Mouse (Mus musculus): ENCODE data around the gene Fam131a. TPM values are rescaled to one million over a fixed set of nuclear protein-coding genes. Genes with fewer than 3 reads are reported as not detected.

Gene Fam131a
- polyA plus RNA-seq, 1 experiment, result 7.1 TPM

DNA sequence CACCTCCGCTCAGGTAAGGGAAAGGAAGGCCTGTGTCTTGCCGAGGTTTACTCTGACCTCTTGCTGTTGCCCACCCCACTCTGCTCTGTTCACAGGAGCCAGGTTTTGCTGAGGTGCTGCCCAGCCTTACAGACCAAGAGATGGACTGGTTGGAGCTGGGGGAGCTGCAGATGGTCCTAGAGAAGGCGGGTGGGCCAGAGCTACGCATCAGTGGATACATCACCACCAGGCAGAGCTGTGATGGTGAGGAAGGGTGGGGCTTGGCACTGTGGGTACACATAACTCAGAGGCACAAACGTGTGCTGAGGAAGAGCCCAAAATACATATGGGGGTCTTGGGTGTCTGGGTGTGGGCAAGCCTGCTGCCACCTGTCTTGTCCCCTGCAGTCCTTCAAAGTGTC is 42.6 kb downstream of the Fam131a start:
- no peak overlapping the region for H3K4me3 ChIP-seq (ENCODE audit: low read depth, low read length)
- H3K27me3 ChIP-seq (ENCODE audit: control insufficient read depth, insufficient read depth, low read length, poor library complexity, severe bottlenecking), result peaks cover 3% of the 10 kb centered on the region; the same call in 1 of the 2 replicates
- H3K9ac ChIP-seq (ENCODE audit: low read depth, poor library complexity, severe bottlenecking), result no peak overlapping the region
- no peaks in the 10 kb centered on the region for H3K36me3 ChIP-seq (ENCODE audit: control insufficient read depth, insufficient read depth, low read length, poor library complexity, severe bottlenecking)
- H3K9me3 ChIP-seq (replicated peaks; ENCODE audit: control insufficient read depth, insufficient read depth, low read length, poor library complexity, severe bottlenecking), result no peaks in the 10 kb centered on the region
- TF ChIP-seq EP300 (IDR thresholded peaks at IDR 0.05; ENCODE audit: insufficient read depth, low read depth, low read length) (no peak), POLR2A (IDR thresholded peaks at IDR 0.05; ENCODE audit: insufficient read depth, low read length) (no peak), CTCF (IDR thresholded peaks at IDR 0.05; ENCODE audit: low read depth, low read length) (no peak)
- H3K4me1 ChIP-seq (ENCODE audit: control insufficient read depth, insufficient read depth, low read length), result peaks cover 2% of the 10 kb centered on the region
- no peak overlapping the region for H3K27ac ChIP-seq (ENCODE audit: insufficient read depth, low read length)

DNA sequence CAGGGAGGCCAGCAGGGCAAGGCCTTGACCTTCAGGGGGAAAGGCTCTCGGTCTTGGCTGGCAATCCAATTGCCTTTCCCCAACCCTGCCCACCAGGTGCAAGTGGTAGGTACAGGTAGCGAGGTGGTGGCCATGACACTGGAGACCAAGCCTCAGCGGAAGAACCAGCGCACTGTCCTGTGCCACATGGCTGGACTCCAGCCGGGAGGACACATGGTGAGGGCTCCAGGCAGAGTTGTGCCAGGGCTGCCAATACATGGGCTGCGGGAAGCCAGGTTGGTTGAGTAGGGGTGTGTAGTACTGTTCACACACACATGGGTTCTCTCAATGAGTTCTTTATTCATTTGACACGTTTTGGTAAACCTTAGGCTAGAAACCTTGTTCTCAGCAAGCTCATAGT is 43.1 kb downstream of the Fam131a start:
- Histone ChIP-seq H3K9me3 (replicated peaks; ENCODE audit: control insufficient read depth, insufficient read depth, low read length, poor library complexity, severe bottlenecking) (no peaks in the 10 kb centered on the region), H3K4me3 (ENCODE audit: low read depth, low read length) (no peak overlapping the region), H3K27ac (ENCODE audit: insufficient read depth, low read length) (no peak overlapping the region), H3K27me3 (ENCODE audit: control insufficient read depth, insufficient read depth, low read length, poor library complexity, severe bottlenecking) (peaks cover 3% of the 10 kb centered on the region; the same call in 1 of the 2 replicates), H3K9ac (ENCODE audit: low read depth, poor library complexity, severe bottlenecking) (no peak overlapping the region), H3K4me1 (ENCODE audit: control insufficient read depth, insufficient read depth, low read length) (peaks cover 2% of the 10 kb centered on the region), H3K36me3 (ENCODE audit: control insufficient read depth, insufficient read depth, low read length, poor library complexity, severe bottlenecking) (no peaks in the 10 kb centered on the region)
- no peak for TF ChIP-seq EP300 (IDR thresholded peaks at IDR 0.05; ENCODE audit: insufficient read depth, low read depth, low read length)
- TF ChIP-seq CTCF (IDR thresholded peaks at IDR 0.05; ENCODE audit: low read depth, low read length), result no peak
- no peak for TF ChIP-seq POLR2A (IDR thresholded peaks at IDR 0.05; ENCODE audit: insufficient read depth, low read length)

DNA sequence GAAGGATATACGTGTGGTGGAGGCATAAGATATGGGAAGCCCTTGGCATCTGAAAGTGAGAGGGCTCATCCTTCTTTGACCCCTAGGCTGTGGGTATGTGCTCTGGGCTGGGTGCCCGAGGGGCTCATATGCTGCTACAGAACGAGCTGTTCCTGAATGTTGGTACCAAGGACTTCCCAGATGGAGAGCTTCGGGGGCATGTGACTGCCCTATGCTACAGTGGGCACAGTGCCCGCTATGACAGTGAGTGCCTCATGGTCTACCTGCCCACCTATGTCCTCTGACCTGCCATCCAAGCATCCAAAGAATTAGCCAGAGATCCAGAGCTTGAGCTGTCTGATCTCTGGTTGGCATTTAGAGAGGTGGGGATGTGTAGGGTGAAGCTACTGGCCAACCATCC is 43.8 kb downstream of the Fam131a start:
- Histone ChIP-seq H3K27me3 (ENCODE audit: control insufficient read depth, insufficient read depth, low read length, poor library complexity, severe bottlenecking) (peaks cover 3% of the 10 kb centered on the region; the same call in 1 of the 2 replicates), H3K4me1 (ENCODE audit: control insufficient read depth, insufficient read depth, low read length) (peaks cover under 1% of the 10 kb centered on the region), H3K4me3 (ENCODE audit: low read depth, low read length) (no peak overlapping the region), H3K27ac (ENCODE audit: insufficient read depth, low read length) (no peak overlapping the region), H3K9me3 (replicated peaks; ENCODE audit: control insufficient read depth, insufficient read depth, low read length, poor library complexity, severe bottlenecking) (no peaks in the 10 kb centered on the region), H3K36me3 (ENCODE audit: control insufficient read depth, insufficient read depth, low read length, poor library complexity, severe bottlenecking) (no peaks in the 10 kb centered on the region), H3K9ac (ENCODE audit: low read depth, poor library complexity, severe bottlenecking) (no peak overlapping the region)
- no peak for TF ChIP-seq POLR2A (IDR thresholded peaks at IDR 0.05; ENCODE audit: insufficient read depth, low read length)
- TF ChIP-seq EP300 (IDR thresholded peaks at IDR 0.05; ENCODE audit: insufficient read depth, low read depth, low read length), result no peak
- TF ChIP-seq CTCF (IDR thresholded peaks at IDR 0.05; ENCODE audit: low read depth, low read length), result no peak

DNA sequence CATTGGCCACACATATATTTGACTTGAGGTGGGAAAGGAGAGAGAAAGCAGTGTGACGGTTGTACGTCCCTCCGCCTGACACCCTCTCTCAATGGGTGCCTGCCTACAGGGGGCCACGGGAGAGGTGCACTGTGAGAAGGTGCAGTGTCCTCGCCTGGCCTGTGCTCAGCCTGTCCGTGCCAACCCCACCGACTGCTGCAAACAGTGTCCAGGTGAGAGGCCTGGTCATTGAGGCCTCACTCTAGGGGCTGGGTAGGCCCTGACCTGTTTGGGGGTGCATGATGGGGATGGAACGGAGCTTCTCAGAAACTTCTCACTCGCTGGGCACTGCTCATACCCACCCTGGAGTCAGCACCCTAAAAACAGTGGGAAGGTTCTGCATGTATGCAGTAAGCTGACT is 46.8 kb downstream of the Fam131a start:
- H3K4me1 ChIP-seq (ENCODE audit: control insufficient read depth, insufficient read depth, low read length), result no peaks in the 10 kb centered on the region
- no peak overlapping the region for H3K9ac ChIP-seq (ENCODE audit: low read depth, poor library complexity, severe bottlenecking)
- no peak overlapping the region for H3K27ac ChIP-seq (ENCODE audit: insufficient read depth, low read length)
- no peaks in the 10 kb centered on the region for H3K36me3 ChIP-seq (ENCODE audit: control insufficient read depth, insufficient read depth, low read length, poor library complexity, severe bottlenecking)
- H3K27me3 ChIP-seq (ENCODE audit: control insufficient read depth, insufficient read depth, low read length, poor library complexity, severe bottlenecking), result no peaks in the 10 kb centered on the region
- no peaks in the 10 kb centered on the region for H3K9me3 ChIP-seq (replicated peaks; ENCODE audit: control insufficient read depth, insufficient read depth, low read length, poor library complexity, severe bottlenecking)
- H3K4me3 ChIP-seq (ENCODE audit: low read depth, low read length), result no peak overlapping the region
- TF ChIP-seq EP300 (IDR thresholded peaks at IDR 0.05; ENCODE audit: insufficient read depth, low read depth, low read length) (no peak), CTCF (IDR thresholded peaks at IDR 0.05; ENCODE audit: low read depth, low read length) (no peak), POLR2A (IDR thresholded peaks at IDR 0.05; ENCODE audit: insufficient read depth, low read length) (no peak)

DNA sequence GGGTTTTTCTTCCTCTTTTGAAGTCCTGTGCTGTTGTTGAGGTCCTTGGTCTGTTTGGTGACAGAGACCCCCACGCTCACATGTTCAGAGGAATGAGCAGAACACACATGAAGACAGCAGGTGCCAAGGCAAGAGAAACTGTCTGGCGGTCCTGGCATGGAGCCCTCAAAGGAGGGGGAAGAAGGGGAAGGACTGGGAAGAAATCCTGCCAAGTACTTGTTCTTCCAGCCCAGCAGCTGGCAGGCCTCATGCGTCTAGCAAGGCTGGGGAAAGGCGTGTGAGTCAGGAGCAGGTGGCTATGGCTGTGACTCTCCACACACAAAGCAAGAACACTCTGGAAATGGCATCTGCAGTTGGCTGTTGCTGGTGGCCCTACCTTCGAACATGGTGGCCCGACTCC is 53.6 kb downstream of the Fam131a start:
- Histone ChIP-seq H3K9ac (ENCODE audit: low read depth, poor library complexity, severe bottlenecking) (no peak overlapping the region), H3K4me3 (ENCODE audit: low read depth, low read length) (no peak overlapping the region), H3K27ac (ENCODE audit: insufficient read depth, low read length) (no peak overlapping the region), H3K9me3 (replicated peaks; ENCODE audit: control insufficient read depth, insufficient read depth, low read length, poor library complexity, severe bottlenecking) (no peaks in the 10 kb centered on the region), H3K36me3 (ENCODE audit: control insufficient read depth, insufficient read depth, low read length, poor library complexity, severe bottlenecking) (no peaks in the 10 kb centered on the region), H3K4me1 (ENCODE audit: control insufficient read depth, insufficient read depth, low read length) (no peaks in the 10 kb centered on the region), H3K27me3 (ENCODE audit: control insufficient read depth, insufficient read depth, low read length, poor library complexity, severe bottlenecking) (no peaks in the 10 kb centered on the region)
- TF ChIP-seq EP300 (IDR thresholded peaks at IDR 0.05; ENCODE audit: insufficient read depth, low read depth, low read length) (no peak), POLR2A (IDR thresholded peaks at IDR 0.05; ENCODE audit: insufficient read depth, low read length) (no peak), CTCF (IDR thresholded peaks at IDR 0.05; ENCODE audit: low read depth, low read length) (no peak)

DNA sequence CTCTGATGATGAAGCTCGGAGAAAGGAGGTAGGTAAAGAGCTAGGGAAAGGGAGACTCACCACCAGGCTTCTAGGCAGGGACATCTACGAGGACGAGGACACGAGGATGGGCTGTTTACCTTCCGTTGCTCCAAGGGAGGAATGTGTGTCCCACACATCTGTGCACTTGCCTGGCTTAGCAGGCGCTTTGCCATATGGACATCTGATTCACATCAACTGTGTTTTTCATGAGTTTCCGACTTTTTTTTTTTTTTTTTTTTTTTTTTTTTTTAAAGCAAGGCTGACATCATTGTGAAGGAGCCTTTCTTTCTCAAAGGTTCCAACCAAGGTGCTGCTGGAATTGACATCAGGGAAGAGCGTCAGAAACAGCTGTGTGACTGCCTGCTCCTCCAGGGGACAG is 57.5 kb downstream of the Fam131a start:
- TF ChIP-seq CTCF (IDR thresholded peaks at IDR 0.05; ENCODE audit: low read depth, low read length) (no peak), POLR2A (IDR thresholded peaks at IDR 0.05; ENCODE audit: insufficient read depth, low read length) (no peak)
- Histone ChIP-seq H3K9me3 (replicated peaks; ENCODE audit: control insufficient read depth, insufficient read depth, low read length, poor library complexity, severe bottlenecking) (no peaks in the 10 kb centered on the region), H3K4me3 (ENCODE audit: low read depth, low read length) (no peak overlapping the region), H3K4me1 (ENCODE audit: control insufficient read depth, insufficient read depth, low read length) (no peaks in the 10 kb centered on the region), H3K36me3 (ENCODE audit: control insufficient read depth, insufficient read depth, low read length, poor library complexity, severe bottlenecking) (no peaks in the 10 kb centered on the region), H3K27ac (ENCODE audit: insufficient read depth, low read length) (no peak overlapping the region), H3K9ac (ENCODE audit: low read depth, poor library complexity, severe bottlenecking) (no peak overlapping the region), H3K27me3 (ENCODE audit: control insufficient read depth, insufficient read depth, low read length, poor library complexity, severe bottlenecking) (no peaks in the 10 kb centered on the region)

Other genes with a start within 250 kb of the Fam131a start
- 86.6 and 94.0 TPM in 2 replicates for gene Eif2b5, start 194.4 kb upstream of the Fam131a start, polyA plus RNA-seq (2011; ENCODE audit: insufficient read depth, insufficient read length, low read depth, missing spikeins)
- 37.9 and 38.8 TPM in 2 replicates for gene Dvl3, start 176.3 kb upstream of the Fam131a start, polyA plus RNA-seq (2011; ENCODE audit: insufficient read depth, insufficient read length, low read depth, missing spikeins)
- gene Ap2m1, start 157.8 kb upstream of the Fam131a start, polyA plus RNA-seq (2011; ENCODE audit: insufficient read depth, insufficient read length, low read depth, missing spikeins), result 282 and 298 TPM in 2 replicates
- gene Abcf3, start 144.7 kb upstream of the Fam131a start, polyA plus RNA-seq (2011; ENCODE audit: insufficient read depth, insufficient read length, low read depth, missing spikeins), result 56.2 and 61.0 TPM in 2 replicates
- 1.2 TPM in 2 replicates for gene Vwa5b2, start 103.8 kb upstream of the Fam131a start, polyA plus RNA-seq (2011; ENCODE audit: insufficient read depth, insufficient read length, low read depth, missing spikeins)
- 9.4 and 10.8 TPM in 2 replicates for gene Eef1akmt4, start 81.6 kb upstream of the Fam131a start, polyA plus RNA-seq (2011; ENCODE audit: insufficient read depth, insufficient read length, low read depth, missing spikeins)
- not detected in 2 replicates for gene Gm49333, start 81.6 kb upstream of the Fam131a start, polyA plus RNA-seq (2011; ENCODE audit: insufficient read depth, insufficient read length, low read depth, missing spikeins)
- 36.7 and 39.3 TPM in 2 replicates for gene Alg3, start 81.5 kb upstream of the Fam131a start, polyA plus RNA-seq (2011; ENCODE audit: insufficient read depth, insufficient read length, low read depth, missing spikeins)
- 1.7 and 2.4 TPM in 2 replicates for gene Camk2n2, start 72.0 kb upstream of the Fam131a start, polyA plus RNA-seq (2011; ENCODE audit: insufficient read depth, insufficient read length, low read depth, missing spikeins)
- gene Ece2, start 63.4 kb upstream of the Fam131a start, polyA plus RNA-seq (2011; ENCODE audit: insufficient read depth, insufficient read length, low read depth, missing spikeins), result 3.4 and 3.6 TPM in 2 replicates
- 276 and 288 TPM in 2 replicates for gene Psmd2, start 41.6 kb upstream of the Fam131a start, polyA plus RNA-seq (2011; ENCODE audit: insufficient read depth, insufficient read length, low read depth, missing spikeins)
- gene Eif4g1, start 24.9 kb upstream of the Fam131a start, polyA plus RNA-seq (2011; ENCODE audit: insufficient read depth, insufficient read length, low read depth, missing spikeins), result 462 and 483 TPM in 2 replicates
- 90.6 and 94.5 TPM in 2 replicates for gene Polr2h, start 24.4 kb downstream of the Fam131a start, polyA plus RNA-seq (2011; ENCODE audit: insufficient read depth, insufficient read length, low read depth, missing spikeins)
- 8.8 and 10.2 TPM in 2 replicates for gene Clcn2, start 24.5 kb downstream of the Fam131a start, polyA plus RNA-seq (2011; ENCODE audit: insufficient read depth, insufficient read length, low read depth, missing spikeins)
- 1.1 and 1.2 TPM in 2 replicates for gene Chrd, start 39.9 kb downstream of the Fam131a start, polyA plus RNA-seq (2011; ENCODE audit: insufficient read depth, insufficient read length, low read depth, missing spikeins)
- gene Thpo, start 41.3 kb downstream of the Fam131a start, polyA plus RNA-seq (2011; ENCODE audit: insufficient read depth, insufficient read length, low read depth, missing spikeins), result 4.6 and 4.7 TPM in 2 replicates